Mouse (Mus musculus): ENCODE results near the gene Golga3. TPM values are rescaled to one million over a fixed set of nuclear protein-coding genes. Genes with fewer than 3 reads are reported as not detected.
A peak's percentile ranks its signal among the peaks of the same experiment; 100 is the strongest.

Golga3 gene
- 15.1 and 15.6 TPM in 2 replicates for polyA plus RNA-seq (2015; fragmentation: Nextera tagmentation; extraction: Ambion mirVana)

DNA sequence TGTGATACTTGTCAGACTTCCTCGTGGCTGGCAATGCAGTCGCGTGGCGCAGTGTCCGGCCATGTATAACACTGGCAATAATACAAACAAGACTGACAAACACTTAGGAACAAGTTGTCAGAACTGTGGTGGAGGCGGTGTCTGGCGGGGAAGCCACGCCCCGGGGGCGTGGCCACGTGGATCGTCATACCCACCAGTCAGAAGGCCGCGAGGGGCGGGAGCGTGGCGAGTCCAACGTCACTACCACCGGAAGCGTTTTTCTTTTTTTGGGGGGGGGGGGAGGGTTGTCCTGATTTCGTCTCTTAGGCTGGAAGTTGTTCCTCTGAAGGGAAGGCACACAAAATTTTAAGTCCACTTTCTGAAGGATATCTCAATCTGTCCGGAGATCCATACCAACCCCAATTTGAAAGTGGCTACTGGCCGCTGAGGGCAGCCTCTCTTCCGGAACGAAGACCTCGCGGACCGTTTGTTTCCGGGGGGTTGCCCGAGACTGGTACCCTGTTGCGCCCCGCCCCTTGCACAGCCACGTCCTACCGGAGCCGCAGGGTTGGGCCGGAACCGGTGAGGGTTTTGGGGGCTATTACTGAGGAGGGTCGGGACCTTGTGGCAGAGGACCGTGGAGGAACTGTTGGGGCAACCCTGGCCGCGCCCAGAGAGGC, at the start of gene Golga3:
Gene Golga3 (plus strand): TSS at position 340 of the 659 bp plus-strand sequence.
- peak within 1 kb of the TSS; percentile 97 for H3K4me3 ChIP-seq
- ATAC-seq (ENCODE audit: extremely low read depth, insufficient number of reproducible peaks, low FRiP score, low TSS enrichment) = peak; percentile 96
- H3K27ac ChIP-seq (replicated peaks) = peak within 1 kb of the TSS; percentile 76
- peaks cover 28% of the 10 kb centered on the region for H3K4me1 ChIP-seq
- H3K9ac ChIP-seq = peak within 1 kb of the TSS; percentile 97
- H3K36me3 ChIP-seq = peaks cover 15% of the 10 kb centered on the region
- no peaks in the 10 kb centered on the region for H3K9me3 ChIP-seq
- under 1% methylated on average over 41 of the region's 41 CpGs for WGBS
- H3K4me2 ChIP-seq = peak within 1 kb of the TSS; percentile 91
- no peaks in the 10 kb centered on the region for H3K27me3 ChIP-seq (replicated peaks)

DNA sequence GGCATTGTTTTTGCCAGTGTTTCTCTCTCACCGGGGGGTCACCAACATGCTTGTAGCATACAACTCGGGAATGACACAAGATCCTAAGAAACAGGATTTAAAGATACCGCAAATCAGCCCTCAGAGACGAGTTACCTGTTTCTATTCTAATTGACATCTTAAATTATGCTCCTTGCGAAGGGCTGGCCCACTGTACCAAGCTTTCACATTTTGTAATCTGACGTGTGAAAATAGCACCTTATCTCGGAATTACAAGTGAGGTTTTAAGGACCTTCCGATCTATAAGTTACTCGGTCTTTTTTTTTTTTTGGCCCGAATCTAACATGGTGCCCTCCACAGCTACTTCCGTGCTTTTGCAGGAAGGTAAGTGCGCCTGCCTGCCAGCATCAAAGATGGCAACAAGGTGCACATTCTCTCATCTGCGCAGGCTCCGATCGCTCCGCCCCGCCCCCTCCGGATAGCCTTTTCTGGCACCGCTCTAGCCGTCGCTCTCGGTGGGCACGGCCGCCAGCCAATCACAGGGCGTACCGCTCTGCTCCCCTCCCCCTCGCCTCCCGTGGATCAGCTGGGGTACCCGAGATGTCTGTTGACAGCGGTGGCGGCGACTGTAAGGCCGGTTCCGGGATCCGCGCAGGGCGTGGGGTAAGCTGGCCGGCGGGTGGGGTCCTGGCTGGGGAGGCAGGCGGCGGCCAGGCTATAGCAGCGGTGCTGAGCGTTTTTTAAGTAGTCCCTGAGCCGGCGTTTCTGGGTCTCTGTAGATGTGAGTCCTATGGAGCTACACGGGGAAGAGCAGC, 41.0 kb upstream of the Golga3 start, which contains the start of gene Chfr:
Gene Chfr (plus strand): TSS at position 550 of the 794 bp plus-strand sequence.
- H3K4me2 ChIP-seq = peak within 1 kb of the TSS; percentile 88
- peak within 1 kb of the TSS; percentile 77 for H3K27ac ChIP-seq (replicated peaks)
- H3K4me1 ChIP-seq = peaks cover 20% of the 10 kb centered on the region
- H3K4me3 ChIP-seq = peak within 1 kb of the TSS; percentile 71
- H3K36me3 ChIP-seq = peaks cover 34% of the 10 kb centered on the region
- peak within 1 kb of the TSS; percentile 92 for H3K9ac ChIP-seq
- H3K27me3 ChIP-seq (replicated peaks) = no peaks in the 10 kb centered on the region
- peaks cover 11% of the 10 kb centered on the region; the same call in 1 of the 2 replicates for H3K9me3 ChIP-seq
- WGBS = 3% methylated on average over 46 of the region's 46 CpGs
- ATAC-seq (ENCODE audit: extremely low read depth, insufficient number of reproducible peaks, low FRiP score, low TSS enrichment) = peak; percentile 100

DNA sequence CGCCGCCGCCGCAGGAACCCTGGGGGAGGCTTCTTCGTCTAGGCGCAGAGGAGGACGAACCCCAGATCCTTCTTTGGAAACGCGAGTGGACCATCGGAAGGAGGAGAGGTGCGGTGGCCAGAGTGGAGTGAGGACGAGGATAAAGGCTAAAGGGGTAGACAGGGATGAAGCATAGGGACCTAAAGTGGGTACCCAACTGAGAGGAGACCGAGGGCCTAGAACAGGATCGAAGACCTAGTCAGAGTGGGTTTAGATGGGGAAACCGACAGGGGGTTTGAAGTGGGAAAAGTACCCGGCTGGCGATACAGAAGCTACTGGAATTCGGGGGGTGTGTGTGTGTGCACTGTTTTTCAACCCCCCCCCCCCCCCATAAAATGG, 40.4 kb upstream of the Golga3 start:
- H3K4me1 ChIP-seq = peaks cover 20% of the 10 kb centered on the region
- 0 out of 2 replicates have a peak, but pooled peaks have one; percentile 13 for ATAC-seq (ENCODE audit: extremely low read depth, insufficient number of reproducible peaks, low FRiP score, low TSS enrichment)
- peaks cover 7% of the 10 kb centered on the region; the same call in 1 of the 2 replicates for H3K9me3 ChIP-seq

DNA sequence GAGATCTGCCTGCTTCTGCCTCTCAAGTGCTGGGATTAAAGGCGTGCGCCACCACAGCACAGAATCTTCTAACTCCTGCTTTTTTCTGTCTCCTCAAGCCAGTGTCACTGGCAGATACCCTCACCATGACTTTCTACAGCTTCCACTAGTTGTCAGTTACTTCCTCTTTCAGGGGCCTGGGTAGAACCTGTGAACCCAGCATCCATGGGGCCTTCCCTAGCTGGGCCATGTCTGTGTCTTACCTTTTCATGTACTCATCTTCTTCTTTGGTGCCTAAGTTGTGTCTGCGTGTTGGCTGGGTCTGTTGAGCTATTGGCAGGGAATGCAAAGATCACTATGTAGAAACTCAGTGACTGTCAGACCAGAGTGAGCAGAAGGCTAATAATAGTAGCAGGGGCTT, 38.7 kb upstream of the Golga3 start:
- no peak overlapping the region for H3K9ac ChIP-seq

More for the DNA sequence above, 40.4 kb upstream of the Golga3 start:
- no peaks in the 10 kb centered on the region for H3K27me3 ChIP-seq (replicated peaks)
- peak overlapping the region; percentile 77 for H3K27ac ChIP-seq (replicated peaks)
- H3K4me2 ChIP-seq = peak overlapping the region; percentile 88
- 4% methylated on average over 18 of the region's 18 CpGs for WGBS
- H3K4me3 ChIP-seq = peak overlapping the region; percentile 71
- peaks cover 34% of the 10 kb centered on the region for H3K36me3 ChIP-seq
- peak overlapping the region; percentile 92 for H3K9ac ChIP-seq

DNA sequence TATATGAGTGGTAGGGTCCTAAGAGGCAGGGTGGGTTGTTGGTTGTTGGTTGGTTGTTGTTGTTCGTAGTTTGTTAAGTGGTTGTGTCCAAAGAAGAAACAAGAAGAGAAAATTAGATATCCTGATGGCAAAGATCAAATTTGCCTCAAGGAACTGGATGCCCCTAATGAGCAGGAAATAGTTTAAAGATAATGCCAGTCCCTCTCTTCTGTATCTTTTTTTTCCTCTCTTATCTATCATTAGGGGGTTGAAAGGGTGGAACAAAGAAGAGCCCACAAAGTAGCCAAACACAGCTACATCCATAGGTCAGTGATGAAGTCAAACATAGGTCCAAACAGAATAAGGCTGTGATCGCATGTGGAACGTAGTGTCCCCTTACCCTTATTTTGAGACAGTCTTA, 37.2 kb upstream of the Golga3 start:
- Histone ChIP-seq H3K4me3 (no peak overlapping the region), H3K9ac (no peak overlapping the region), H3K36me3 (peaks cover 59% of the 10 kb centered on the region), H3K4me2 (no peak overlapping the region), H3K4me1 (peaks cover 20% of the 10 kb centered on the region), H3K27ac (replicated peaks) (no peak overlapping the region), H3K9me3 (no peaks in the 10 kb centered on the region), H3K27me3 (replicated peaks) (no peaks in the 10 kb centered on the region)
- no peak for ATAC-seq (ENCODE audit: extremely low read depth, insufficient number of reproducible peaks, low FRiP score, low TSS enrichment)
- 94% methylated on average over 3 of the region's 3 CpGs for WGBS

More for the DNA sequence above, 38.7 kb upstream of the Golga3 start:
- WGBS = 89% methylated on average over 3 of the region's 3 CpGs
- H3K27me3 ChIP-seq (replicated peaks) = no peaks in the 10 kb centered on the region
- H3K9me3 ChIP-seq = peaks cover 7% of the 10 kb centered on the region; the same call in 1 of the 2 replicates
- H3K4me1 ChIP-seq = peaks cover 20% of the 10 kb centered on the region
- peaks cover 46% of the 10 kb centered on the region for H3K36me3 ChIP-seq
- ATAC-seq (ENCODE audit: extremely low read depth, insufficient number of reproducible peaks, low FRiP score, low TSS enrichment) = no peak
- H3K4me3 ChIP-seq = no peak overlapping the region
- no peak overlapping the region for H3K27ac ChIP-seq (replicated peaks)
- H3K4me2 ChIP-seq = no peak overlapping the region

DNA sequence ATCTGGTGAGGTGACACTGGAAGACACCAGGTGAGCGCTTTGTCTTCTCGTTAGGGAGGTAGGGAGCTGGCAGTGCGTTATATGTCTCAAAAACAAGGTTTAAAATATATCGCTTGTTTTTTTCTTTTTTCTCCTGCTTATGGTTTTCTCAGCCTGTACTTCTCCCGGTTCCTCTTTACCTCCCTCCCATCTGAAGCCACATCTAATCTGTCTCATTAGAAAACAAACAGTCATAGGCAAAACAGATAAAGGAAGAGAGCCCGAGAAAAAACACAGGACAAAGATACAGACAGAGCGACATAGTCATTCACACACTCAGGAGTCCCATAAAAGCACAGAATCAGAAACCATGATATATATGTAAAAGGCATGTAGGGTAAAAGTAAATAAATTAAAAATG, 36.1 kb upstream of the Golga3 start:
- WGBS = 79% methylated on average over 7 of the region's 7 CpGs
- H3K27me3 ChIP-seq (replicated peaks) = no peaks in the 10 kb centered on the region
- H3K9me3 ChIP-seq = no peaks in the 10 kb centered on the region
- peaks cover 70% of the 10 kb centered on the region for H3K36me3 ChIP-seq
- no peak overlapping the region for H3K4me3 ChIP-seq
- H3K4me1 ChIP-seq = peaks cover 20% of the 10 kb centered on the region
- ATAC-seq (ENCODE audit: extremely low read depth, insufficient number of reproducible peaks, low FRiP score, low TSS enrichment) = no peak
- H3K4me2 ChIP-seq = no peak overlapping the region
- H3K9ac ChIP-seq = no peak overlapping the region
- no peak overlapping the region for H3K27ac ChIP-seq (replicated peaks)

DNA sequence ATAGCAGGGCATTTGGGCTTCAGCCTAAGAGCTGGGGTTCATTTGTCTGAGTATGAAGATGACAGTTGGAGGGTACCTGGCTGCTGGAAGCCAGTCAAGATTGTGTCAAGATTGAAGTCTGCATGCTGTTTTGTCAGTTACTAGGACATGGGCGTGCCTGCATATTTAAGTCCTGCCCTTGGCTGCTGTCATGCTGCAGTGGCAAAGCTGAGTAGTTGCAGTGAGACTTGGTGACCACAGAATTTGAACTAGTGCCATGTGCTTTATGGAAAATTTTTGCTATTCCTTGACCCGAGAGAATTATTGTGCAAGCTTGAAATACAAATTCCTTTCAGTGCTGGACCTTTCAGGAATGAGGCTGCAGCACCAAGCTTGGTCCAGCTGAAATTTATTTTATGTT, 34.2 kb upstream of the Golga3 start:
- no peak overlapping the region for H3K4me3 ChIP-seq
- H3K27ac ChIP-seq (replicated peaks) = no peak overlapping the region
- H3K4me2 ChIP-seq = no peak overlapping the region
- peaks cover 87% of the 10 kb centered on the region for H3K36me3 ChIP-seq
- ATAC-seq (ENCODE audit: extremely low read depth, insufficient number of reproducible peaks, low FRiP score, low TSS enrichment) = no peak
- H3K4me1 ChIP-seq = peaks cover 8% of the 10 kb centered on the region
- WGBS = 83% methylated on average over 2 of the region's 2 CpGs
- H3K9ac ChIP-seq = no peak overlapping the region
- no peaks in the 10 kb centered on the region for H3K9me3 ChIP-seq
- H3K27me3 ChIP-seq (replicated peaks) = no peaks in the 10 kb centered on the region

DNA sequence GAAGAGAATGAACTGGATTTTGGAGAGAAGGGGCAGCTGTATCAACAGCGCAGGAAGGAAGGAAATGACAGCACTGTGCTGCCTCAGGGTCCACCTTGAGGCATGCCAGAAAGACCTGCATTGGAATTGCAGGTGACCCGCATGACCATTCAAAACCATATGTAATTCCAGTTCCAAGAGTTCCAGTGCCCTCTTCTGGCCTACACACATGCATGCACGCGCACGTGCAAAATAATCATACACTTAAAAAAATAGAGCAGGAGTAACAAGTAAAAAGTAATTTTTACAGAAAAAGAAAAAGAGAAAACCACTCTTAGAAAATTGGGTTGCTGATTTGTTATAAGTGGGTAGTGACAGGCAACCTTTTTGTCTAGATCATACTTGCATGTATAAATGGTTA, 33.5 kb upstream of the Golga3 start:
- H3K27ac ChIP-seq (replicated peaks) = no peak overlapping the region
- no peaks in the 10 kb centered on the region for H3K9me3 ChIP-seq
- H3K9ac ChIP-seq = no peak overlapping the region
- no peak for ATAC-seq (ENCODE audit: extremely low read depth, insufficient number of reproducible peaks, low FRiP score, low TSS enrichment)
- no peaks in the 10 kb centered on the region for H3K27me3 ChIP-seq (replicated peaks)
- H3K4me3 ChIP-seq = no peak overlapping the region
- peaks cover 90% of the 10 kb centered on the region for H3K36me3 ChIP-seq
- WGBS = 90% methylated on average over 5 of the region's 5 CpGs
- no peak overlapping the region for H3K4me2 ChIP-seq
- H3K4me1 ChIP-seq = peaks cover 3% of the 10 kb centered on the region

DNA sequence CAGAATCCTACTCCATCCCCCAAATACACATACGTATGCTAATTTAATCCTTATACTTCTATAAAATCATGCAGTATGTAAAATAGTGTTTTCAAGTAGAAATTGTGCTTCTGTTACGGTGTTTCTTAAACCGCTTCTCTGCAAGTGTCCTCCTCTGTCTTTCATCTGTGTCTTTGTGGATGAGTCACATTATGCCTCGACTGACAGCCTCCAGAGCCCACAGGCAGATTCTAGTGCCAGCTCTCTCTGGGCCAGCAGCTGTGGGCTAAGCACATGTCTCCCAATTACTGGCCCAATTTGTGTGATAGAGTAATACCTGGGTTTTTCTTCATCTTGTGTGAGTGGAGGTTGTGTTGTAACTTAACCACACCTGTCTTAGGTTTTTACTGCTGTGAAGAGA, 7.1 kb upstream of the Golga3 start:
- Histone ChIP-seq H3K36me3 (peaks cover 82% of the 10 kb centered on the region), H3K9me3 (no peaks in the 10 kb centered on the region), H3K4me1 (no peaks in the 10 kb centered on the region), H3K4me2 (no peak overlapping the region), H3K27ac (replicated peaks) (no peak overlapping the region), H3K9ac (no peak overlapping the region), H3K27me3 (replicated peaks) (no peaks in the 10 kb centered on the region), H3K4me3 (no peak overlapping the region)
- WGBS = 89% methylated on average over 4 of the region's 4 CpGs
- no peak for ATAC-seq (ENCODE audit: extremely low read depth, insufficient number of reproducible peaks, low FRiP score, low TSS enrichment)

DNA sequence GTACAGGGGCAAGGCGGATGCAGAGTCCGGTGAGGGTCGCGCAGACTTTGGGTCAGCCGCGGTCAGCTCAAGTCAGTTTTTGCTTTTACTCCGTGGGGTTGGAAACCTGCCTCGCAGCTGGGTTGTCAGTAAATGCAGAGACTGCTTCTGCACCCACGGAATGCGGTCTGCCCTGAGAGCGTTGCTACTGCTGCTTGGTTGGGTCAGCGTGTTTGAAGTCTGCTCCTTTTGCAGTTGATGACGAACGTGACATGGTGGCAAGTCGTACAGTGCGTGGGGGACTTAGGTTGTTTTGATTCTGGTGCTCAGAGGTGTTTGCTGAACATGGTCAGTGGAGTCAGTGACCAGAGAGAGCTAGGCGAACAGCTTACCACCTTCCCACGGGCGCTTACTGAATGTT, 520 bp downstream of the Golga3 start:
- Histone ChIP-seq H3K4me3 (peak overlapping the region; percentile 97), H3K36me3 (peaks cover 15% of the 10 kb centered on the region), H3K27ac (replicated peaks) (peak overlapping the region; percentile 76), H3K4me1 (peaks cover 32% of the 10 kb centered on the region), H3K9ac (peak overlapping the region; percentile 97), H3K9me3 (no peaks in the 10 kb centered on the region), H3K4me2 (peak overlapping the region; percentile 91), H3K27me3 (replicated peaks) (no peaks in the 10 kb centered on the region)
- peak; percentile 27; the same call in 1 of the 2 replicates for ATAC-seq (ENCODE audit: extremely low read depth, insufficient number of reproducible peaks, low FRiP score, low TSS enrichment)
- WGBS = 3% methylated on average over 19 of the region's 19 CpGs

DNA sequence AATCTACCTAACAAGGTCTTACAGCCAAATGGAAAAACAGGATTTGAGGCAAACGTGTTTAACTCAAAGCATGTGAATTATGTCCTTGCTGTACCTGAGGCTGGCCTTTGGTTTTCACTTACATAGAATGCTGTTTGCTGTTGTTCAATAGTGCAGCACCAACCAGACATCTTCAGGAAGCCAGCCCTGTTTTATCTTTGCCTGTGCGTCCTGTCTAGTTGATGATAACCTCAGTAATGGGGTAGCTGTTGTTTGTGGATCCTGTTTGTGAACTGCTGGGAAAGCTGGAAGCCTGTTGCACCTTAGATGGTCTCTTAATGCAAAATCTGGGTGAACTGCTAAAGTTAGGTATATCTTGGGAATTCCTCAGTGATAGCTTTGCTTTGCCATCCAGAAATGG, 2.1 kb downstream of the Golga3 start:
- H3K4me3 ChIP-seq = no peak overlapping the region
- H3K27me3 ChIP-seq (replicated peaks) = no peaks in the 10 kb centered on the region
- H3K36me3 ChIP-seq = peaks cover 21% of the 10 kb centered on the region
- H3K9ac ChIP-seq = no peak overlapping the region
- H3K27ac ChIP-seq (replicated peaks) = no peak overlapping the region
- 68% methylated on average over 2 of the region's 2 CpGs for WGBS
- no peaks in the 10 kb centered on the region for H3K9me3 ChIP-seq
- no peak overlapping the region for H3K4me2 ChIP-seq
- no peak for ATAC-seq (ENCODE audit: extremely low read depth, insufficient number of reproducible peaks, low FRiP score, low TSS enrichment)
- peaks cover 32% of the 10 kb centered on the region for H3K4me1 ChIP-seq

All from heart, embryonic 13.5 days (tissue).